Mouse (Mus musculus) frontal cortex, postnatal 36 days (tissue): ENCODE measurements around the gene Pdzd7.

Experiments used
- DNase-seq, 2 experiments: peaks; one replicate each; pipeline ENCODE4 v3.0.0; 2022; ENCODE audit warnings: low spot score in 2 of 2

Gene Pdzd7

GRCm38 (mm10) chr19:44984420-44984819 lies 61.1 kb downstream of the Pdzd7 start:
- DNase-seq: no peak

- no peak for DNase-seq
These were observed 62.2 kb downstream of the Pdzd7 start for GRCm38 (mm10) chr19:44983366-44983765.

GRCm38 (mm10) chr19:44982477-44983115 lies 62.9 kb downstream of the Pdzd7 start:
- DNase-seq: no peak

GRCm38 (mm10) chr19:44980787-44981186 lies 64.7 kb downstream of the Pdzd7 start:
- no peak for DNase-seq

- DNase-seq: no peak
These were observed 68.4 kb downstream of the Pdzd7 start for GRCm38 (mm10) chr19:44977148-44977547.
